Mouse (Mus musculus): ENCODE results near the gene P2ry6. TPM values are rescaled to one million over a fixed set of nuclear protein-coding genes. Genes with fewer than 3 reads are reported as not detected.
A peak's percentile ranks its signal among the peaks of the same experiment; 100 is the strongest.

The P2ry6 gene
- polyA plus RNA-seq, 1 experiment, result 4.9 TPM

GRCm38 (mm10) chr7:100993166-100993565 is 18.7 kb upstream of the P2ry6 start:
- Histone ChIP-seq H3K27ac (ENCODE audit: insufficient read depth, low read length) (no peak overlapping the region), H3K4me3 (ENCODE audit: insufficient read depth, low read length) (no peak overlapping the region), H3K4me1 (ENCODE audit: control insufficient read depth, insufficient read depth, low read length) (no peaks in the 10 kb centered on the region)
- no peak for TF ChIP-seq POLR2A (IDR thresholded peaks at IDR 0.05; ENCODE audit: extremely low read depth, insufficient read depth, low read length)
- TF ChIP-seq CTCF (IDR thresholded peaks at IDR 0.05; ENCODE audit: extremely low read depth, insufficient read depth, low read length), result no peak

GRCm38 (mm10) chr7:100991972-100992371 is 17.5 kb upstream of the P2ry6 start:
- Histone ChIP-seq H3K4me3 (ENCODE audit: insufficient read depth, low read length) (no peak overlapping the region), H3K27ac (ENCODE audit: insufficient read depth, low read length) (no peak overlapping the region), H3K4me1 (ENCODE audit: control insufficient read depth, insufficient read depth, low read length) (no peaks in the 10 kb centered on the region)
- TF ChIP-seq POLR2A (IDR thresholded peaks at IDR 0.05; ENCODE audit: extremely low read depth, insufficient read depth, low read length) (no peak), CTCF (IDR thresholded peaks at IDR 0.05; ENCODE audit: extremely low read depth, insufficient read depth, low read length) (no peak)

- Histone ChIP-seq H3K4me1 (ENCODE audit: control insufficient read depth, insufficient read depth, low read length) (no peaks in the 10 kb centered on the region), H3K27ac (ENCODE audit: insufficient read depth, low read length) (no peak overlapping the region), H3K4me3 (ENCODE audit: insufficient read depth, low read length) (no peak overlapping the region)
- no peak for TF ChIP-seq CTCF (IDR thresholded peaks at IDR 0.05; ENCODE audit: extremely low read depth, insufficient read depth, low read length)
- no peak for TF ChIP-seq POLR2A (IDR thresholded peaks at IDR 0.05; ENCODE audit: extremely low read depth, insufficient read depth, low read length)
These were observed 16.3 kb upstream of the P2ry6 start for GRCm38 (mm10) chr7:100990636-100991311.

- TF ChIP-seq CTCF (IDR thresholded peaks at IDR 0.05; ENCODE audit: extremely low read depth, insufficient read depth, low read length), result peak; percentile 77
- TF ChIP-seq POLR2A (IDR thresholded peaks at IDR 0.05; ENCODE audit: extremely low read depth, insufficient read depth, low read length), result no peak
- no peaks in the 10 kb centered on the region for H3K4me1 ChIP-seq (ENCODE audit: control insufficient read depth, insufficient read depth, low read length)
- no peak overlapping the region for H3K4me3 ChIP-seq (ENCODE audit: insufficient read depth, low read length)
- H3K27ac ChIP-seq (ENCODE audit: insufficient read depth, low read length), result no peak overlapping the region
These were observed 13.6 kb upstream of the P2ry6 start for GRCm38 (mm10) chr7:100988092-100988491.

GRCm38 (mm10) chr7:100984452-100985395 is 10.3 kb upstream of the P2ry6 start:
- no peak overlapping the region for H3K4me3 ChIP-seq (ENCODE audit: insufficient read depth, low read length)
- H3K27ac ChIP-seq (ENCODE audit: insufficient read depth, low read length), result no peak overlapping the region
- no peaks in the 10 kb centered on the region for H3K4me1 ChIP-seq (ENCODE audit: control insufficient read depth, insufficient read depth, low read length)
- TF ChIP-seq CTCF (IDR thresholded peaks at IDR 0.05; ENCODE audit: extremely low read depth, insufficient read depth, low read length) (no peak), POLR2A (IDR thresholded peaks at IDR 0.05; ENCODE audit: extremely low read depth, insufficient read depth, low read length) (no peak)

GRCm38 (mm10) chr7:100979175-100979574 is 4.7 kb upstream of the P2ry6 start:
- no peaks in the 10 kb centered on the region; the same call in 1 of the 2 replicates for H3K4me1 ChIP-seq (ENCODE audit: control insufficient read depth, insufficient read depth, low read length)
- H3K4me3 ChIP-seq (ENCODE audit: insufficient read depth, low read length), result no peak overlapping the region
- TF ChIP-seq CTCF (IDR thresholded peaks at IDR 0.05; ENCODE audit: extremely low read depth, insufficient read depth, low read length) (no peak), POLR2A (IDR thresholded peaks at IDR 0.05; ENCODE audit: extremely low read depth, insufficient read depth, low read length) (no peak)
- no peak overlapping the region for H3K27ac ChIP-seq (ENCODE audit: insufficient read depth, low read length)

- TF ChIP-seq CTCF (IDR thresholded peaks at IDR 0.05; ENCODE audit: extremely low read depth, insufficient read depth, low read length) (no peak), POLR2A (IDR thresholded peaks at IDR 0.05; ENCODE audit: extremely low read depth, insufficient read depth, low read length) (no peak)
- Histone ChIP-seq H3K4me3 (ENCODE audit: insufficient read depth, low read length) (no peak overlapping the region), H3K27ac (ENCODE audit: insufficient read depth, low read length) (no peak overlapping the region), H3K4me1 (ENCODE audit: control insufficient read depth, insufficient read depth, low read length) (no peaks in the 10 kb centered on the region; the same call in 1 of the 2 replicates)
These were observed 3.7 kb upstream of the P2ry6 start for GRCm38 (mm10) chr7:100978171-100978570.

- H3K4me3 ChIP-seq (ENCODE audit: insufficient read depth, low read length), result no peak overlapping the region
- H3K27ac ChIP-seq (ENCODE audit: insufficient read depth, low read length), result no peak overlapping the region
- no peak for TF ChIP-seq CTCF (IDR thresholded peaks at IDR 0.05; ENCODE audit: extremely low read depth, insufficient read depth, low read length)
- no peak for TF ChIP-seq POLR2A (IDR thresholded peaks at IDR 0.05; ENCODE audit: extremely low read depth, insufficient read depth, low read length)
- H3K4me1 ChIP-seq (ENCODE audit: control insufficient read depth, insufficient read depth, low read length), result no peaks in the 10 kb centered on the region; the same call in 1 of the 2 replicates
These were observed 1.6 kb downstream of the P2ry6 start for GRCm38 (mm10) chr7:100972875-100973274.

- no peaks in the 10 kb centered on the region; the same call in 1 of the 2 replicates for H3K4me1 ChIP-seq (ENCODE audit: control insufficient read depth, insufficient read depth, low read length)
- H3K4me3 ChIP-seq (ENCODE audit: insufficient read depth, low read length), result no peak overlapping the region
- no peak overlapping the region for H3K27ac ChIP-seq (ENCODE audit: insufficient read depth, low read length)
- TF ChIP-seq POLR2A (IDR thresholded peaks at IDR 0.05; ENCODE audit: extremely low read depth, insufficient read depth, low read length), result no peak
These were observed 5.4 kb downstream of the P2ry6 start for GRCm38 (mm10) chr7:100968874-100969659.
